Comparison of ENCODE assay signal across 9 mouse cellular contexts in genomic region chr16:42338987-42339386, GRCm38 (mm10). TPM values are rescaled to one million over a fixed set of nuclear protein-coding genes. Genes with fewer than 3 reads are reported as not detected.
DNase-seq lines count a peak whose midpoint lies in the region; ATAC-seq and TF ChIP-seq lines count a peak whose summit lies in the region.
"Had no signal": no experiment of that assay in that cellular context is flagged by ENCODE, and none has a peak within 500 bp of the region (broad histone marks: within the 10 kb centered on the region; RNA-seq: fewer than 3 reads in every experiment).

No protein-coding gene starts in this region.

- ATAC-seq in heart, embryonic 14.5 days (ENCODE audit: insufficient number of reproducible peaks, insufficient read depth, low FRiP score, low read depth): no peak
- ATAC-seq in limb, embryonic 11.5 days (ENCODE audit: insufficient number of reproducible peaks, low FRiP score, low TSS enrichment, low read depth): no peak
- ATAC-seq in megakaryocyte progenitor cell, adult 5-6 weeks (replicated peaks; ENCODE audit: poor library complexity): no peak

- no peaks in the 10 kb centered on the region for H3K9me3 ChIP-seq in heart, embryonic 14.5 days (ENCODE audit: control insufficient read depth, low read length)
- no peaks in the 10 kb centered on the region for H3K9me3 ChIP-seq in limb, embryonic 11.5 days (ENCODE audit: control insufficient read depth, low read length)

- DNase-seq in heart, adult 18-20 months: no peak
- peak; percentile 6 for DNase-seq in ZHBTc4 (ENCODE audit: low read depth, low spot score)
- DNase-seq in limb, embryonic 11.5 days (ENCODE audit: low spot score): no peak
- DNase-seq in gastrocnemius, adult 8-10 months (ENCODE audit: low spot score in 2 of 2): no peak
- no peak for DNase-seq in frontal cortex, postnatal 10 days (ENCODE audit: low spot score in 2 of 2)
- DNase-seq: kidney, adult 18-20 months had no signal

- peak overlapping the region in 1 of 2 experiments; percentile 44; a peak in 3 of 4 replicates for H3K27ac ChIP-seq in heart, embryonic 14.5 days (replicated peaks in 1 of 2; ENCODE audit: control insufficient read depth in 1 of 2, insufficient read depth in 1 of 2, low read depth in 2 of 2, low read length in 2 of 2)
- no peak overlapping the region for H3K27ac ChIP-seq in embryonic fibroblast, embryonic 13.5 days (ENCODE audit: insufficient read depth, low read length)
- H3K27ac ChIP-seq in limb, embryonic 11.5 days (replicated peaks; ENCODE audit: low read depth, low read length): no peak overlapping the region

- H3K4me1 ChIP-seq in heart, embryonic 14.5 days (ENCODE audit: control insufficient read depth in 2 of 2, insufficient read depth in 2 of 2, low read length in 2 of 2): peaks cover 2 to 6% of the 10 kb centered on the region in 2 experiments; a peak in 2 of 4 replicates
- no peaks in the 10 kb centered on the region for H3K4me1 ChIP-seq in embryonic fibroblast, embryonic 13.5 days (ENCODE audit: control insufficient read depth, insufficient read depth, low read length)
- peaks cover 10% of the 10 kb centered on the region for H3K4me1 ChIP-seq in limb, embryonic 11.5 days (ENCODE audit: control insufficient read depth, insufficient read depth, low read length)

- no peak for TF ChIP-seq POLR2A in embryonic fibroblast, embryonic 13.5 days (IDR thresholded peaks at IDR 0.05; ENCODE audit: low read depth, low read length)

- peak overlapping the region; percentile 41 to 46 for H3K4me3 ChIP-seq in heart, embryonic 14.5 days (ENCODE audit: control insufficient read depth in 1 of 2, insufficient read depth in 1 of 2, low read depth in 1 of 2, low read length in 2 of 2)
- H3K4me3 ChIP-seq in embryonic fibroblast, embryonic 13.5 days (ENCODE audit: insufficient read depth, low read length): peak overlapping the region; percentile 65
- peak overlapping the region; percentile 34 for H3K4me3 ChIP-seq in limb, embryonic 11.5 days (ENCODE audit: low read depth, low read length)

- 12% methylated on average over 4 of the region's 4 CpGs for WGBS in heart, embryonic 14.5 days
- 5% methylated on average over 4 of the region's 4 CpGs for WGBS in limb, embryonic 11.5 days

- H3K9ac ChIP-seq in heart, embryonic 14.5 days (ENCODE audit: low read length): peak overlapping the region; percentile 54; the same call in 1 of the 2 replicates
- H3K9ac ChIP-seq in limb, embryonic 11.5 days (ENCODE audit: low read length): no peak overlapping the region

- no peaks in the 10 kb centered on the region for H3K36me3 ChIP-seq in heart, embryonic 14.5 days (ENCODE audit: control insufficient read depth, insufficient read depth, low read length)
- no peaks in the 10 kb centered on the region for H3K36me3 ChIP-seq in limb, embryonic 11.5 days (ENCODE audit: control insufficient read depth, insufficient read depth, low read length)

- TF ChIP-seq CTCF in embryonic fibroblast, embryonic 13.5 days (IDR thresholded peaks at IDR 0.05; ENCODE audit: borderline replicate concordance, insufficient read depth, low read length): no peak

- H3K4me2 ChIP-seq in heart, embryonic 14.5 days (ENCODE audit: low read length): peak overlapping the region; percentile 69
- peak overlapping the region; percentile 72 for H3K4me2 ChIP-seq in limb, embryonic 11.5 days (ENCODE audit: low read depth, severe bottlenecking)

- H3K27me3 ChIP-seq in heart, embryonic 14.5 days (ENCODE audit: control insufficient read depth, insufficient read depth, low read length): no peaks in the 10 kb centered on the region
- no peaks in the 10 kb centered on the region for H3K27me3 ChIP-seq in limb, embryonic 11.5 days (ENCODE audit: control insufficient read depth, insufficient read depth, low read length)

RNA-seq across cellular contexts. Expression of gene Gap43, which starts 1.5 kb away (rescaled TPM):
- polyA plus RNA-seq in heart, embryonic 14.5 days (2014; fragmentation: Nextera tagmentation; extraction: Ambion mirVana): 20.6 and 27.8 TPM in 2 replicates
- under 1 TPM; 0.17 to 0.41 TPM for total RNA-seq in heart, adult 18-20 months (2021)
- 32.3 and 67.6 TPM in 2 replicates for polyA plus RNA-seq in embryonic fibroblast, embryonic 13.5 days (2011; ENCODE audit: insufficient read length, low read depth, missing spikeins)
- polyA plus RNA-seq in limb, embryonic 11.5 days (2014; fragmentation: Nextera tagmentation; extraction: Ambion mirVana): 40.3 and 44.0 TPM in 2 replicates
- under 1 TPM in 2 of 4 experiments, not detected in 2; 0.27 to 0.46 TPM for total RNA-seq in gastrocnemius, adult 8-10 months (2022)
- not detected in 2 replicates for total RNA-seq in megakaryocyte progenitor cell, adult 5-6 weeks (2015)
- total RNA-seq in megakaryocyte progenitor cell, adult 5-6 weeks (2017): not detected in 2 replicates
